Comparison of ENCODE assay signal across 10 mouse cellular contexts in the genomic region with DNA sequence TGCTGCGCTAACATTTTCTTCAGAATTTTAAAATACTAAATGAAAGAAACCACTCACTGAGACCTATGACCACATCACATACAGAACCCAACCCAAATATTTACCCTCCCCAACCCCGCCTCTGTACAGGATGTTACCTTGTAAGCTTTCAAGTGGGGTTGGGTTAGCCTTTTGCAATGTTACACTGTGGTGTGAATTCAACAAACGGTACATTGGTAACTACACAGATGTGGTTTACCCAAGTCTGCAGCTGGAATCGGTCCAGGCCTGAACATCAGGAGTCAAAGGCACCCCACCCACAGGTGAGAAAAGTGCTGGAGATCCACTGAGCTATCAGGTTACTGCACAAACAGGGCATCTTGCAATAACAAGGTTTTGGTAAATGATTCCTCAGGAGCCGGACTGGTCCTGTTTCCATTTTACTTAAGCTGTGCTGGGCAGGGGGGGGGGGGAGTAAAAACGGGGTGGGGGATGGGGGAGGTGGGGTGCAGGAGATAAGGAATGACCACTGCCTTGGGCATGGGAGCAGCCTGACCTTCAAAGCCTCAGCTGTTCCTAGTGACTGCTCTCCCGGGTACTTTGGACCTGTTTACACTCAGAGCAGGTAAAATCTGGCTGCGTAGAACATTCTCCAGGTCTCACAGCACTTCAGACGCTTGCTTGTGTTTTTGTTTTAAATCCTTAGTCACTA. TPM values are rescaled to one million over a fixed set of nuclear protein-coding genes. Genes with fewer than 3 reads are reported as not detected.
DNase-seq lines count a peak whose midpoint lies in the region; ATAC-seq lines count a peak whose summit lies in the region.
"Had no signal": no experiment of that assay in that cellular context is flagged by ENCODE, and none has a peak within 500 bp of the region (broad histone marks: within the 10 kb centered on the region; RNA-seq: fewer than 3 reads in every experiment).

No protein-coding gene starts in this region.

- no peaks in the 10 kb centered on the region for H3K27me3 ChIP-seq in embryonic facial prominence, embryonic 14.5 days (replicated peaks; ENCODE audit: control insufficient read depth, insufficient read depth, low read length)
- H3K27me3 ChIP-seq in liver, embryonic 15.5 days, result no peaks in the 10 kb centered on the region
- H3K27me3 ChIP-seq in stomach, embryonic 16.5 days (ENCODE audit: control insufficient read depth, insufficient read depth, low read length), result no peaks in the 10 kb centered on the region

- 0 out of 2 replicates have a peak, but pooled peaks cover 4% of the 10 kb centered on the region for H3K4me1 ChIP-seq in embryonic facial prominence, embryonic 14.5 days (ENCODE audit: control insufficient read depth, insufficient read depth, low read length)
- H3K4me1 ChIP-seq in liver, embryonic 15.5 days (replicated peaks), result peaks cover 2% of the 10 kb centered on the region; the same call in 1 of the 2 replicates
- H3K4me1 ChIP-seq in stomach, embryonic 16.5 days (ENCODE audit: control insufficient read depth, insufficient read depth, low read length), result peaks cover 3% of the 10 kb centered on the region

- H3K4me2 ChIP-seq in embryonic facial prominence, embryonic 14.5 days (ENCODE audit: low read depth, low read length), result no peak overlapping the region
- H3K4me2 ChIP-seq in liver, embryonic 15.5 days, result peak overlapping the region; percentile 10; the same call in 1 of the 2 replicates
- no peak overlapping the region for H3K4me2 ChIP-seq in stomach, embryonic 16.5 days (ENCODE audit: low read depth, low read length)
- H3K4me2 ChIP-seq: midbrain, embryonic 11.5 days had no signal

- no peak overlapping the region for H3K4me3 ChIP-seq in embryonic facial prominence, embryonic 14.5 days (ENCODE audit: low read depth, low read length)
- H3K4me3 ChIP-seq in liver, embryonic 15.5 days (replicated peaks), result no peak overlapping the region
- H3K4me3 ChIP-seq in stomach, embryonic 16.5 days (replicated peaks; ENCODE audit: low read length), result no peak overlapping the region

- H3K27ac ChIP-seq in embryonic facial prominence, embryonic 14.5 days (replicated peaks; ENCODE audit: low read depth, low read length), result no peak overlapping the region; the same call in 1 of the 2 replicates
- H3K27ac ChIP-seq in liver, embryonic 15.5 days (replicated peaks), result peak overlapping the region; percentile 64; the same call in 1 of the 2 replicates
- 0 out of 2 replicates have a peak overlapping the region, but pooled peaks have one; percentile 21 for H3K27ac ChIP-seq in stomach, embryonic 16.5 days (ENCODE audit: low read length)

- H3K36me3 ChIP-seq in embryonic facial prominence, embryonic 14.5 days (ENCODE audit: control insufficient read depth, insufficient read depth, low read length), result 0 out of 2 replicates have a peak, but pooled peaks cover 6% of the 10 kb centered on the region
- H3K36me3 ChIP-seq in liver, embryonic 15.5 days (replicated peaks), result no peaks in the 10 kb centered on the region
- H3K36me3 ChIP-seq in stomach, embryonic 16.5 days (ENCODE audit: control insufficient read depth, insufficient read depth, low read length), result no peaks in the 10 kb centered on the region

- no peaks in the 10 kb centered on the region for H3K9me3 ChIP-seq in embryonic facial prominence, embryonic 14.5 days (ENCODE audit: control insufficient read depth, low read length)
- no peaks in the 10 kb centered on the region for H3K9me3 ChIP-seq in liver, embryonic 15.5 days (replicated peaks)
- no peaks in the 10 kb centered on the region for H3K9me3 ChIP-seq in stomach, embryonic 16.5 days (replicated peaks; ENCODE audit: control insufficient read depth, low read length)

- peak; percentile 79 for DNase-seq in embryonic facial prominence, embryonic 14.5 days (ENCODE audit: low spot score)
- peak; percentile 88 for DNase-seq in kidney, adult 9 months
- DNase-seq in frontal cortex, adult 2 months (ENCODE audit: extremely low spot score in 1 of 2, low spot score in 1 of 2), result no peak
- DNase-seq in cerebellum, adult 9-10 months, result no peak
- DNase-seq in adrenal gland, adult 8-10 months, result no peak

- WGBS in embryonic facial prominence, embryonic 14.5 days, result 51% methylated on average over 8 of the region's 9 CpGs
- 55% methylated on average over 9 of the region's 9 CpGs for WGBS in liver, embryonic 15.5 days (ENCODE audit: insufficient replicate concordance)
- 42% methylated on average over 9 of the region's 9 CpGs for WGBS in stomach, embryonic 16.5 days

- ATAC-seq in embryonic facial prominence, embryonic 14.5 days (ENCODE audit: low read depth), result peak; percentile 35; the same call in 1 of the 2 replicates
- ATAC-seq in liver, embryonic 15.5 days (ENCODE audit: insufficient read depth), result peak; percentile 88
- ATAC-seq in stomach, embryonic 16.5 days (ENCODE audit: insufficient read depth, low FRiP score), result peak; percentile 70
- ATAC-seq in cerebellum, adult (ENCODE audit: insufficient number of reproducible peaks, low FRiP score, low TSS enrichment), result no peak

- H3K9ac ChIP-seq in embryonic facial prominence, embryonic 14.5 days (ENCODE audit: low read depth, low read length), result no peak overlapping the region
- no peak overlapping the region for H3K9ac ChIP-seq in liver, embryonic 15.5 days
- H3K9ac ChIP-seq in stomach, embryonic 16.5 days (ENCODE audit: low read length), result no peak overlapping the region

RNA-seq across cellular contexts. Expression of a gene that starts 3.6 kb away (rescaled TPM):
- 0.97 and 3.1 TPM in 2 replicates for polyA plus RNA-seq in embryonic facial prominence, embryonic 14.5 days (2014; fragmentation: Nextera tagmentation; extraction: Ambion mirVana)
- 0.21 and 0.22 TPM in 2 replicates for polyA plus RNA-seq in liver, embryonic 15.5 days (2015; fragmentation: Nextera tagmentation; extraction: Ambion mirVana)
- 9.3 and 17.7 TPM in 2 replicates for polyA plus RNA-seq in stomach, embryonic 16.5 days (2015; fragmentation: Nextera tagmentation; extraction: Ambion mirVana)
- 0.18 and 0.23 TPM in 2 replicates for polyA plus RNA-seq in frontal cortex, adult 2 months (2012; rRNA removed)
- 1 to 10 TPM in 3 of 4 experiments, under 1 TPM in 1; 0.80 to 3.0 (median 2.3) TPM for total RNA-seq in adrenal gland, adult 8-10 months (2022)
- polyA plus RNA-seq: midbrain, embryonic 11.5 days had no signal

RNA-seq across cellular contexts. Expression of a gene that starts 11.8 kb away (rescaled TPM):
- 2.7 and 3.2 TPM in 2 replicates for polyA plus RNA-seq in embryonic facial prominence, embryonic 14.5 days (2014; fragmentation: Nextera tagmentation; extraction: Ambion mirVana)
- not detected in 2 replicates for polyA plus RNA-seq in liver, embryonic 15.5 days (2015; fragmentation: Nextera tagmentation; extraction: Ambion mirVana)
- polyA plus RNA-seq in stomach, embryonic 16.5 days (2015; fragmentation: Nextera tagmentation; extraction: Ambion mirVana), result 2.6 and 2.9 TPM in 2 replicates
- polyA plus RNA-seq in frontal cortex, adult 2 months (2012; rRNA removed), result not detected in 2 replicates
- total RNA-seq in adrenal gland, adult 8-10 months (2022), result not detected
- total RNA-seq: layer of hippocampus, adult 8-10 months had no signal
- polyA plus RNA-seq: midbrain, embryonic 11.5 days had no signal

Comparison
In these comparisons a context has a peak if more than half of its experiments do, and no peak if none do; other contexts are left out.
1. DNase-seq: peak in embryonic facial prominence, embryonic 14.5 days (single experiment) and kidney, adult 9 months (single experiment); none in frontal cortex, adult 2 months (0 of 2), cerebellum, adult 9-10 months (single experiment) and adrenal gland, adult 8-10 months (single experiment).